Mouse (Mus musculus) A20 (cell line): ENCODE results near the gene Mc3r.

Experiments used
- DNase-seq: peaks from one replicate; pipeline ENCODE4 v3.0.0-alpha.2; 2011; ENCODE audit warnings: low read depth, low spot score

The Mc3r gene

DNA sequence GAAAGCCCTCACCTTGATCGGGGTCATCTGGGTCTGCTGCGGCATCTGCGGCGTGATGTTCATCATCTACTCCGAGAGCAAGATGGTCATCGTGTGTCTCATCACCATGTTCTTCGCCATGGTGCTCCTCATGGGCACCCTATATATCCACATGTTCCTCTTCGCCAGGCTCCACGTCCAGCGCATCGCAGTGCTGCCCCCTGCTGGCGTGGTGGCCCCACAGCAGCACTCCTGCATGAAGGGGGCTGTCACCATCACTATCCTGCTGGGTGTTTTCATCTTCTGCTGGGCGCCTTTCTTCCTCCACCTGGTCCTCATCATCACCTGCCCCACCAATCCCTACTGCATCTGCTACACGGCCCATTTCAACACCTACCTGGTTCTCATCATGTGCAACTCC, 1.0 kb downstream of the Mc3r start:
- DNase-seq = no peak

DNA sequence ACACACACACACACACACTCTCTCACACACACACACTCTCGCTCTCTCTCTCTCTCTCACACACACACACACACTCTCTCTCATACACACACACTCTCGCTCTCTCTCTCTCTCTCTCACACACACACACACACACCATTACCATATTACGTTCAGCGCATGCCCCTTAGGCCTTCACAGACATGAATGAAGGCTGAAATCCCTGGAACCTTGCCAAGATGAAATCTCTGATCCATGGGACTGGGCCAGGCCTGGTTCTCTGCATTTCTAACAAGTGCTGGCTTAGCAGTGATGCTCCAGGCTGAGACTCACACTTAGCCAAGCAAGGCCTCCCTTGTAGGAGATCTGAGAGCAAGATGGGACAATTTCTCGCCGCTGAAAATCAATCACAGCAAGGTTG, 8.1 kb downstream of the Mc3r start:
- no peak for DNase-seq

DNA sequence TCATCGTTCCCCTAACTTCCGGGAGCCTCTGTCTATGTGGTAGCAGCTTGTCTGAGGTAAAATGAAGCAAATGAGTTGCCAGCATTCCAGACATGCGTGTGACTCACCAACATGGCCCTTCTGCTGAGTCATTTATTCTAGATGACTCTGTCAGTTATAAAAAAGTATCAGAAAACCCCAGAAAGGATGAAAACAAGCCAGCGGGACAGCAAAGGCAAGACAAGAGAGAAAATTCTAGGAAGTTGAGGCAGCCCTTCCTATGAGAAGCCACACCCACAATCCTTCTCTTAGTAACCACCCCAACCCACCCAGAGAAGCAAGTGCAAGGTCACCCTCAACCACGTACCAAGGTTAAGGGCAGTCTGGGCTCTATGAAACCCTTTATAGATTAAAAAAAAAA, 8.7 kb downstream of the Mc3r start:
- DNase-seq = no peak

DNA sequence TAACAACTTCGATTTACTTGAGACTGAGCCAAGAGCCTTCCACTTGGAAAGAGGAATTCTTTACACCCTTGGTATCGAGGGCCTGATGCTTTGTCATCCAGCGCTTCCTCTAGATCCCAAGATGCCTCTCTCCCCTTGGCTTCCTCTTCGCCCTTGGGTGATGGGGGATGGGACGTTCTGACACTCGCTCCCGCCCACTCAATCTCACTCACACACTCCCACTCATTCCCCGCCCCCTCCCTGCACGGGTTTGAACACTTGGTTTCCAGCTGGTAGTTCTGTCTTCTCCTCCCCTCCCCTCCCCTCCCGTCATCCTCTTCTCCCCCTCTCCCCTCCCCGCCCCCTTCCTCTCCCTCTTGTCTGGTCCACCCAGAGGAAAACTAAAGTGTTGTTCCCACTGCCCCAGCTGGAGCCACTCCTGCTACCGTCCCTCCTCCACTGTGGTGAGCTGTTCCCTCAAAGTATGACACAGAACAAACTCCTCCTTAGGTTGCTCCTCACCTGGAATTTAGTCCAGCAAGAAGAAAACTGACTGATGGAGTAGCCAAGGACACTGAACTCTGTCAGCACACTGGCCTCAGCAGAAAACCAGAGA, 9.3 kb downstream of the Mc3r start:
- DNase-seq = no peak

DNA sequence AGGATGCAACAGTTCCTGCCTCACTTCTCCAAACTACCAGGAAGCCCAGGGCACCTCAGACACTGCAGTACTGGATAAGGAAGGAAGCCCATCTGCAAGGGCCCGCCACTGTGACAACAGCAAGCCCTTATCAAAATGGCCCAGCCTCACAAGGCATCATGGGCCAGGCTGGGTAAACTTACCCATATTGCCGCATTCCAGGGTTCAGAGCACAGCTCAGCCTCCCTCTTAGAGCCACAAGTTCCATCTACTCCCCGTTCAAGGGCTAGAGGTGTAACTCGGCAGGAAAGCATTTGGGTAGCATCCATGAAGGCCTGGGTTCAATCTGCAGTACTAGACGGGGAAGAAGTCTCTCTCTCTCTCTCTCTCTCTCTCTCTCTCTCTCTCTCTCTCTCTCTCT, 11.8 kb downstream of the Mc3r start:
- DNase-seq = no peak

DNA sequence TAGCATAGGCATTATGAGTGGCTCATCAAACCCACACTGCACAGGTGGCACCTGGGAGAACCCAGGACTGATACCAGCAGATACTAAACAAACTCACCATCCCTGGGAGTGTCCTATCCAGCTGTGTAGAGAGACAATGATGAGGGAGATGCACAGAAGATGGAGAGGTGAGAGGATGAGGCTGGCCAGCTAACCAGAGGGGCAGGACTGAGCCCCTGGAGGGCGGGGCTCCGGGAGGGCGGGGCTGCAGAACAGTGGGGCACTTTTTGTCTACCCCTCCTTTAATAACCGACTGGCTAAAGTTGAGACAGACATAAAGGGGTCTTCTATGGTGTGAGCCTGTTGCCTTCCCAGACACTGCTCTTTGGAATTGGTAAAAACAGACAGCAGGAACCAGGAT, 13.1 kb downstream of the Mc3r start:
- DNase-seq = no peak

DNA sequence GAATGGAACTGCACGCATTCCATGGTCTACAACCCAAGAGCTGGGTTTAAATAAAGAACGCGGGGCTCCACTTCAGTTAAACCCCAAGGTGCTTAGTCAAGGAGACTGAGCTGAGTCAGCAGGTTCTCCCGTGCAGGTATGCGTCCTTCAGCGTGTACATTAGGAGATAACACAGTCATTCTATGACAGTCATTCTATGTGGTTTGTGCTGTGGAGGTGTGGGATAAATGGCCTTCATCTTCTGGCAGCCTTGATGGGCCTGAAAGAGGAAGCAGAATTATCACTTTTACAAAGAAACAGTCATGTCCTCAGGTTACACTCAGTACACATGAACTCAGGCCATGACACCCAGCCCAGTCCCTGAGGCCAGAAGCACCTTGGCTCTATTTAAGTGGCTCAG, 14.9 kb downstream of the Mc3r start:
- DNase-seq = no peak

DNA sequence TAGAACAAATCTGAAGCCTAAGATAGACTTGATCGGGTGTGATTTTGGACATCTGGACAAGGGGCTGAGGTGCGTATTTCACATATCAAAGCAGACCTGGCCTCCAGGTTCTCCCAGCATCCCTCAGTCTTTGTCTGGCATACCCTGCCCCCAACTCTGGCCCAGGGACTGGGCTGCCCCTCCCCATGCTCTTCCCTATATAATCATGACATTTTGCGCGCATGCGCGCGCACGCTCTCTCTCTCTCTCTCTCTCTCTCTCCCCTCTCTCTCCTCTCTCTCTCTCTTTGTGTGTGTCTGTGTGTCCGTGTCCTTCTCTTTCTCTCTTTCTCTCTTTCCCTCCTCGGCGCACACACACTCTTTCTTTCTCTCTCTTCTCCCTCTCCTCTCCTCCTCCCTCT, 21.6 kb downstream of the Mc3r start:
- no peak for DNase-seq

DNA sequence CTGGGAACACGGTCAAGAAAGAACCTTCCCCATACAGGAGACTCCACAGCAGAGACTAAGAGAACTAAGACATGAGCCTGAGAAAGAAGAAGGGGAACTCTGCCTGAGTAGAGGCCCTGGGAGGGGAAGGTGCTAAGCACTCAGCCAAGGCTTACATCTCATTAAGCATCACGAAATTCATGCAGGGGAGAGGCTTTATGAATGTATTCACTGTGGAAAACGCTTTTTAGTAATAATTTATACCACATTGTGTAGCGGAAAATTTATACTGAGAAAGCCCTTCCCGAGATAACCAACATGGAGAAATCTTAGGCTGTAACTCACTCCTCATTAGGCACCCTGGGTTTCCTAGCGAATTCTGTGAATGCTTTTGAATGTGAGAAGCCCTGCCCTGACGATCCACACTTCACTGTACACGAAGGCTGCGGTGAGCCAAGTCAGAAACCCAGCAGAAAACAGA, 22.2 kb downstream of the Mc3r start:
- no peak for DNase-seq

DNA sequence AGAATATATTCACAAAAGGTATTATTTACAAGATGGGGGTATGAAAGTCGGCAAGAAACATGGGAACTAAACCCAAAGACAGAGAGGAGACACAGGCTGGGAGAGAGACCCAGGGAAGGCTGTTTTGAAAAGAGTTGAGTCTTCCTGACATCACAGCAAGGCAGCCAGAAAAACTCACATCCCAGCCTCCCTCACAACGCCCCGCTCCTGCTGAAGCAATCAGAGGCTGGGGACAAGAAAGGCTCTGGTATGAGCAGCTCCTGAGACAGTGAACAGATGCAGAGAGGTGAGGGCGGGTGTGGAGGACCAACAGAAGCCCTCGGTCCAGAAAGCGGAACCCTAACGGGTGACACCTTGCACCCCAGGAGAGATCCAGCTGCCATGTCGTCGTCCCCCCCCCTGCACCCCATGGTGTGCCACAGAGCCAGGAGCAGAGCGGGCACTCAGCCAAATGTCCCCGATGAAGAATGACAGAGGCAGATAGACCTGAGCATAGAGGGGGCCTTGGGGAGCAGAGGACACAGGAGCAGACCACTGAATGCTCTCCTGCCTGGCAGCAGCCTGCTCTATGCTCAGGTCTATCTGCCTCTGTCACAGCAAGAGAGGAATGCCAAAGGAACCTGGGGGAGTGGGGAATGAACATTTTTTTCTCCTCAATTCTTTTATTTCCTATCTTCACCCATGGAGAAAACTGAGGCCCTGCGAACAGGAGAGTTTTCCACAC, 22.8 kb downstream of the Mc3r start:
- no peak for DNase-seq

DNA sequence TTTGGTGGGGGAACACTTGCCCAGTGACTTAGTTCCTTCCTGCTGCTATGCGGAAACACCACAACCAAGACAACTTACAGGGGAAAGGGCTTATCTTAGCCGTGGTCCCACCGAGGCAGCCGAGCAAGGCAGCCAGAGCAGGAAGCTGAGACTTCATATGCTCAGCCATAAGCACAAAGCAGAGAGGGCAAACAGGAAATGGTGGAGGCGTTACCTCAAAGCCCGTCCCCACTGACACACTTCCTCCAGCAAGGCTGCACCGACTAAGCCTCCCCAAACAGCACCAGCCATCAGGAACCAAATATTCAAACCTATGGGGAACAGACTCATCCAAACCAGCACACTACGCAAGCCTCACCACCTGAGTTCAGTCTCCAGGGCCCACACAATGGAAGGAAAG, 26.4 kb downstream of the Mc3r start:
- no peak for DNase-seq

DNA sequence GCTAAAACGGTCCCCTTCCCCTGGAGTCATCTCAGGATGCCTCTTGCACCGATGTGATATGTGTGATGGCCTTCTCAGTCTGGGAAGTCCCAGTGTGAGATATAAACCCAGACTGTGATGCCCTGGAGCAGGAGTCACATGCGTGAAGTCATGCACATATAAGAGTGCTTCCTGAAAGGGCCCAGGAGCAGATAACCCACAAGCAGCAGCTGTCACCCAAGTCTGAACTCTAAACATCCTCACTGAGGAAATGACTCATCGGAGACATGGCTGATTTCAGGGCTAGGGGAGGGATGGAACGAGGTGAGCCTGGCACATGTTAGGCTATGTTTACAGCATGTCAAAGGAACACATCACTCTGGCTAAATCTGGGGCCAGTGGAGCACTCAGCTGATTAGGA, 27.9 kb downstream of the Mc3r start:
- DNase-seq = no peak

DNA sequence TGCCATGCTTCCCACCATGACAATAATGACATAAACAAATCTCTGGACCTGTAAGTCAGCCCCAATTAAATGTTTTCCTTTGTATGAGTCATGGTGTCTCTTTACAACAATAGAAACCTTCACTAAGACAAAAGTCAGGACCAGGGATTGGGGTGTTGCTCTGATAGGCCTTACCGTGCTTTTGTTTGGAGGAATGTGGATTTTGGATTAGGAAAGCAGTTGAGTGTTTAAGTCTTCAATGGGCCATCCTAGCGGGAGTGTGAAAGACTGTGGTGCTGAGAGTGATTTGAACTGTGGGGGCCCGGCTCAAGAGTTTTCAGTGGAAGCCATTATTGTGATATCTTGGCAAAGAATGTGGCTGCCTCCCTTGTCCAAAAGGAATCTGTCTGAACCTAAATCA, 30.7 kb downstream of the Mc3r start:
- DNase-seq = no peak

DNA sequence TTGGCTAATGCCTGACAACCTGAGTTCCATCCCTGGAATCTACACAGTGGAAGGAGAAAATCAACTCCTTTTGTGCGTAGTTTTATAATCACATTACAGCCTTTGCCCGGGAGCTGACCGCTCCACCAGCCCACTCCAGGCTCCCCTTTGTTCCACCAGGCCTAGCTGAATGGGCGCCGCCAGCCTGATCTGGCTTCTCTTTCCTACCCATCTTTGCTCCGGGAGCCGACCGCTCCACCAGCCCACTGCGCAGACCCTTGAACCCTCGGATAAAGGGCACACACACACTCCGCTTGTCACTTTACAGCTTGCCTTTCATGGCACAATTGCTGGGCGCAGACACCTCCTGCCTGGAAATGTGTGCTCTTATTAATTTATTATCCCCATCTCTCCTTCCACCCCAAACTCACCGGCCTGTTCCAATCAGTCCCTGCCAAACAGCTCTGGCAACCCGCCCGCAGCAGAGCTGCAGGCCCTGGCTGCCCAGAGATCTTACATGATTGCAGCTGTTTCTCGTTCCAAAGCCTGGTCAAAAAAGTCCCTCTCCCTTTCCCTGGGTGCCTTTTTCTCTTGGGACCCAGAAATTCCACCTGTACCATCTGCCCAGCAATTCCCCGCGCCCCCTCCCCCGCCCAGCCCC, 33.9 kb downstream of the Mc3r start:
- no peak for DNase-seq

DNA sequence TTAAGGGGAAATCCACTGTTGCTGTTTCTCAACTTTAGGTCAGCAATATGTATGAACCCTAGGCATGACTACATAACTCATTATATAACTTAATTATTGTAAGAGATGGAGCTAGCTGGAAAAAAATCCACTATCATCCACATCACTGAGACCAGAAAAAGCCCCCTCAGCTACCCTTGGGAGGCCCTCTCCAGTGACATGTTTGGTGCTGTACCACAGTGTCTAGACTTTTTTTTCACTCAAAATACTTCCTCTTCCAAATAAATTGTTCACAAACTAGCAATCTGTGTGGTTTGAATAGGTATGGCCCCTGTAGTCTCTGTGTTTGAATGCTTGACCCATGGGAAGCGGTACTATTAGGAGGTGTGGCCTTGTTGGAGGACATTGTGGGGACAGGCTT, 39.4 kb downstream of the Mc3r start:
- DNase-seq = no peak

DNA sequence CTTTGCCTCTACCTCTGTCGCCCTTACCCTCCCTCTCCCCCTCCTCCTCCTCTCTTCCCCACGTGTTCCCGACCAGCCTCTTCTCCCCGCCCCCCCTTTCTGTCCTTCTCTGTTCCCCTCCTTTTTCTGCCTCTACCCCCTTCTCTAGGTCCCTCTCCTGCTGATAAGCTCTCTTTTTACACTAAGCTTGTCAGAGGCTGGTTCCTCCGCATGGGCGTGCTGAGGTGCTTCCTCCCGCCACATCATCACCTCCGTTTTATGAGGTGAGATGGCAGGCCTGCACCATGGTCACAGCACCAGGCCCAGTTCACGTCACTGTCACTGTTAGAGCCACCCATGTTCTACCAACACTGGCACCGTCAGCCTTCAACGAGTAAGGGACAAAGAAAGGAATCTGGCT, 40.7 kb downstream of the Mc3r start:
- no peak for DNase-seq

DNA sequence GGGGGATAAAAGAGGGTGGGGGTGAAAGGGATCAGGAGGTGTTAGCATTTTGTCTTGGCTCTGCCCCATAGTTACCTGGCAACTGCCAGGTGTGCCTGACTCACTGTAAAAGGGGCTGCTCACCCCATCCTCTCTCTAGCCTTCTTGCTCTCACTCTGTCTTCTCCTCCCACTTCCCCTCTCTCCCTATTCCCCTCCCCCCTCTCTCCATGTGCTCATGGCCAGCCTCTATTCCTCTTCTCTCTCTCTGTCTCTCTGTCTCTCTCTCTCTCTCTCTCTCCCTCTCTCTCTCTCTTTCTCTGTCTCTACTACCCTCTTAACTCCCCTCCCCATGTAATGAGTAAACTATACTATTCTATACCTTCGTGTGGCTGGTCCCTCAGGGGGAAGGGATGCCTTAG, 41.3 kb downstream of the Mc3r start:
- no peak for DNase-seq

DNA sequence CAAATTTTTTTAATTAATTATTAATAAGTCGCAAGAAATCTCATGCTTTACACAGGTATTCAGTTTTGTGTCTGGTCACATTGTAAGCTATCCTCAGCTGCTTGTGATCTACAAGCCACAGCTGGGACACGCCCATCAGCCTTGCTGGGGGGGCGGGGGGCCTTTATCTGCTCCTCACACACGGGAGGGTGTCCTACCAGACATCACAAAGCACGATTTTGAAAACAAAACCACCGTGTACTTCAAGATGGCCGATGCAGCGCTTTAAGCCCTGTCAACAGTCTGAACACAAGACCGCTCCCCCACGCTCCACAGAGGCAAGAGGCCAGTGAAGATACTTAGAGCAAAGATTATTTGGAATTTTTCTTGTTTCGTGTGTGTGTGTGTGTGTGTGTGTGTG, 42.2 kb downstream of the Mc3r start:
- DNase-seq = no peak

DNA sequence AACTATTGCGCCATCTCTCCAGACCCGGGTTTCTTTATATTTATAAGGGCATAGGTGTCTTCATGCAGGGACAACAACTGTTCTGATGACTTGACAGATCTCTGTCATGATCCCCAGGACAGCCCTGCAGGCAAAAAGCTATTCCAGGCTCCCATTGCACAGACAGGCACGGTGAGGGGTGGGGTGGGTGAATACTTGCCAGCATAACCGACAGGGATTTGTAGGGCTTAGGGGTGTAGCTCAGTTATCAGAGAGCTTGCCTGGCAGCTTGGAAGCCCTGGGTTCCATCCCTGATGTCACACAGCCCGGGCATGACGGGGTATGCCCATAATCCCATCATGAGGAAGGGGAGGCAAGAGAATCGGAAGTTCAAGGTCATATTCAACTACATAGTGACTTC, 42.7 kb downstream of the Mc3r start:
- DNase-seq = no peak

DNA sequence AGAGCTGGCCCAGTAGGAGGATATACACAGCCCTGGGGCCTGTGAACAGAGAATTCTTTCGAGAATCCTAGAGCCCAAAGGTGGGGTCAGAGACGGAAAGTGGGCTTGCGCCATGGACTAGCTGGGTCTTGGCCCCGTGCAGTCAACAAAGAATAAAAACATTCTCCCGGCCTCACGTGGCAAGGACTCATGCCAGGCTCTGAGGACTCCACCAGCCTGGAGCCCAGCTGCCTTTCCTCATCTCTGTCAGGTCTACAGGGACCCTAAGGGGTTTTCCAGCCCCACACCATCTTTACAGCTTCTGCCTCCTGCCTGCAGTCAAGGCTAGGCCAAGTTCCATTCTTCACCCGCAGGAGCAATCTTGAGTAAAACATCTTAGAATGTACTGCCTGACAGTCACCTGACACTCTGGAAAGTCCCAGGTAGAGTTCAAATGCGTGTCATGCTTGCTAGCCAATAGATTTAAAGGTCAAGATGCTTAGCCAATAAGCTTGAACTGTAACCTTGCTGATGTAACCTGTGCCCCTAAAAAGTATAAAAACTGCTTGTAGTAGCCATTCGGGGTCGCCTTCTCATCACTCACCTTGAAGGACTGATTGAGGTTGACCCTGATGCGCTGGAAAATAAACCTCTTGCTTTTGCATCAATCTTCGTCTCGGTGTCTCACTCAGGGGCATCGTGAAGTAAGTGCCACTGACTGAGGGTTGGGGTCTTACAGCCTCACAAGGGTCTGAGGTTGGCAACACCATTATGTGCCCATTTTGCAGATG, 43.6 kb downstream of the Mc3r start:
- DNase-seq = peak; percentile 4

DNA sequence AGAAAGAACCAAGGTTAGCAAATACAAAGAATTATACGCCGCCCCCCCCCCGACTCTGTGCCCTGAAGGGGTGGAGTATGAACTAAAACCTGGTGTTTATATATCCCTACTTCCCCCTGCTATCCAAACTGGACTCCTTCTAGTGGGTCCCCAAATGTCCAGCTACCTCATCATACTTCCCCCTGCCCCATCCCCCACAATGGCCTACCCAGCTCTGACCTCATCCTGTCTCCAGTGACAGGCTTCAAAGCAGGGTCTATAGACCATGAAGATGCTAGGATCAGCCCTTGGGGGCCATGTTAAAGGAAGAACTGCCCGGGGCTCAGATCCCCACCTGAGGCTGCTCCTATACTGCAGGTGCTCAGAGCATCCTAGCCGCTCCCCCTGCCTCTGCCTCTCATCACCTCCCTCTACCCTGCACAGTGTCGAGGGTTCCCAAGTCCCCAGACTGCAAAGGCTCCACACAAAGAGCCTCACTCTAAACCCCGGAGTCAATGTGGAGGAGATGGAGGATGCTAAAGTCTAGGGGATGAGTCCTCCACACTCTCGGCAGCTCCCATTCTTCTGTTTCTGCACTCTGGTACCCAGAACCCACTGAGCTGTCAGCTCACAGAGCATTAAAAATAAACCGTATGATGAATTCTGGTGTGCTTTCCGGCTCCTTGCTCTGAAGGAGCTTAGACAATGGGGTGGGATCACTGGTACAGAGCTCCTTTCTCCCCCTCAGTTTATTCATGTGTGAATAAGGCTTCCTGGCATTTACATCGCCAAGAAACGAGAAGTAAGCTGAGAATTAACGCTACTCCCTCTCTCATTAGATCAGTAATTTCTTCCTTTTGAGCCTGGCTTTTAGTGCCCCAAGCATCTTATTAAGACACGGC, 44.5 kb downstream of the Mc3r start:
- no peak for DNase-seq

DNA sequence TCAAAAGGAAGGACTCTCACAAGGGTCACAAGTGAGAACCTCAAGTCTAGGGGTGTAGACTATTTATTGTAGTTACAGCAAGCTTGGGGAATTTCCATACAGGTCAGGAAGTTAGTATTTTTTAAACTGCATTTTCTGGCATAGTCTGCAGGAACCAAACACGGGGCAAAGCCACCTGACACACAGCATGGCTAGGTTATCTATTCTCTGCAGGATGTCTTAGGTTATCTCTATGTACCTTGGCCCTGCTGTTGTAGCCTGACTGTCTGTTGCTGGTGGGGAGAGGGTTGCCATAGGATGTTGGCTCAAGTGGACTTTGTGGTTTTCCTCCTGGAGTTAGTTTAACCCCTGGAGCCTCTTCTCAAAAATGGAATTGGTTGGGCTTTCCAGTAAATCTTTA, 49.8 kb downstream of the Mc3r start:
- DNase-seq = no peak
